ENCODE assay signal across 21 mouse cellular contexts in the genomic region with DNA sequence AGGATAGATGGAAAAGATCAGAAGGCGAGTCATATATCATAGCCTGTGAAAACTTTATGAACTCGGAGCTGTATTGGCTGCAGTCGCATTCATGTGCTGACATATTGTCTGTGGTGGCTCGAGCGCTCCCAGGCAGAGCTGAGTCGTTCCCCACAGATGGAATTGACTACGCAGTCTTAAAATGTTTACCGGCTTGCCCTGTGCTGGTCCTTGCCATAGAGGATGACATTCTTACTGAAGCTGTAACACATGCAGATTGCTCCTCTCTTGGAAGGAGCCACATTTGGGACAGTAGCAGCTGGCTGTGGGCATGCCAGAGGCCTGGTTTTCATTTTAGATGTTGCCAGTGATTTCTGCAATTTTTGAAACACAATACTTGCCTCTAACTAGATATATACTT. TPM values are rescaled to one million over a fixed set of nuclear protein-coding genes. Genes with fewer than 3 reads are reported as not detected.
A peak's percentile ranks its signal among the peaks of the same experiment; 100 is the strongest.
DNase-seq lines count a peak whose midpoint lies in the region; ATAC-seq and TF ChIP-seq lines count a peak whose summit lies in the region.
"Had no signal": no experiment of that assay in that cellular context is flagged by ENCODE, and none has a peak within 500 bp of the region (broad histone marks: within the 10 kb centered on the region; RNA-seq: fewer than 3 reads in every experiment).

No protein-coding gene starts in this region.

- DNase-seq in adrenal gland, adult 2 months: peak; percentile 64
- no peak for DNase-seq in adrenal gland, postnatal 25 days
- no peak for DNase-seq in neural tube, embryonic 10.5 days (ENCODE audit: extremely low spot score, low spot score)
- peak; percentile 66 for DNase-seq in forelimb bud, embryonic 11.5 days (ENCODE audit: low read depth, low spot score)
- DNase-seq in stomach, postnatal 0 days (ENCODE audit: low spot score): no peak
- no peak for DNase-seq in right cerebral cortex, adult 18-20 months
- no peak for DNase-seq in forebrain, embryonic 11.5 days (ENCODE audit: low spot score)
- DNase-seq: adrenal gland, postnatal 10 days; cerebellum, adult 11-12 months; cerebellum, postnatal 36 days; heart, postnatal 4 days; kidney, adult 18-20 months; lung, adult 18-20 months; thymus, postnatal 4 days had no signal

- no peaks in the 10 kb centered on the region for H3K9me3 ChIP-seq in neural tube, embryonic 12.5 days
- no peaks in the 10 kb centered on the region for H3K9me3 ChIP-seq in stomach, postnatal 0 days (ENCODE audit: control insufficient read depth, low read length)
- H3K9me3 ChIP-seq in forebrain, embryonic 11.5 days (ENCODE audit: control insufficient read depth, low read length): no peaks in the 10 kb centered on the region
- H3K9me3 ChIP-seq: forebrain, embryonic 15.5 days; heart, embryonic 13.5 days; midbrain, embryonic 13.5 days had no signal

- H3K4me2 ChIP-seq in neural tube, embryonic 12.5 days (replicated peaks): 0 out of 2 replicates have a peak overlapping the region, but pooled peaks have one; percentile 18
- no peak overlapping the region for H3K4me2 ChIP-seq in stomach, postnatal 0 days (replicated peaks; ENCODE audit: low read depth)
- H3K4me2 ChIP-seq in forebrain, embryonic 11.5 days (ENCODE audit: low read depth, low read length, severe bottlenecking): no peak overlapping the region
- H3K4me2 ChIP-seq: forebrain, embryonic 15.5 days; midbrain, embryonic 13.5 days had no signal

- no peak for ATAC-seq in neural tube, embryonic 12.5 days (ENCODE audit: low FRiP score, low read depth)
- ATAC-seq in stomach, postnatal 0 days (ENCODE audit: low FRiP score, low TSS enrichment): no peak
- no peak for ATAC-seq in forebrain, embryonic 11.5 days (replicated peaks; ENCODE audit: low FRiP score)
- ATAC-seq: forebrain, embryonic 15.5 days; midbrain, embryonic 13.5 days had no signal

- no peak for TF ChIP-seq CTCF in stomach, postnatal 0 days (IDR thresholded peaks at IDR 0.05; ENCODE audit: low read depth)

- H3K4me1 ChIP-seq in neural tube, embryonic 12.5 days: peaks cover 9% of the 10 kb centered on the region
- H3K4me1 ChIP-seq in stomach, postnatal 0 days (replicated peaks; ENCODE audit: control insufficient read depth, insufficient read depth): 0 out of 2 replicates have a peak, but pooled peaks cover 10% of the 10 kb centered on the region
- peaks cover 6% of the 10 kb centered on the region for H3K4me1 ChIP-seq in forebrain, embryonic 11.5 days (replicated peaks; ENCODE audit: control insufficient read depth, insufficient read depth, low read length)

- H3K4me3 ChIP-seq in neural tube, embryonic 12.5 days: no peak overlapping the region
- H3K4me3 ChIP-seq in stomach, postnatal 0 days (ENCODE audit: low read depth, low read length): no peak overlapping the region
- no peak overlapping the region for H3K4me3 ChIP-seq in forebrain, embryonic 11.5 days (ENCODE audit: low read depth, low read length)
- H3K4me3 ChIP-seq: erythroblast, embryonic 14.5 days; forebrain, embryonic 15.5 days; heart, embryonic 13.5 days; left cerebral cortex, adult 2 months; midbrain, embryonic 13.5 days had no signal

- WGBS in neural tube, embryonic 12.5 days: 65% methylated on average over 8 of the region's 8 CpGs
- WGBS in stomach, postnatal 0 days: 62% methylated on average over 8 of the region's 8 CpGs
- WGBS in forebrain, embryonic 11.5 days: 92% methylated on average over 8 of the region's 8 CpGs

- no peak for TF ChIP-seq EP300 in stomach, postnatal 0 days (optimal IDR thresholded peaks at IDR 0.05)

- H3K9ac ChIP-seq in neural tube, embryonic 12.5 days: no peak overlapping the region
- H3K9ac ChIP-seq in stomach, postnatal 0 days (ENCODE audit: low read length): no peak overlapping the region
- H3K9ac ChIP-seq in forebrain, embryonic 11.5 days (ENCODE audit: low read length): no peak overlapping the region
- H3K9ac ChIP-seq: forebrain, embryonic 15.5 days; heart, embryonic 13.5 days; midbrain, embryonic 13.5 days had no signal

- no peaks in the 10 kb centered on the region for H3K27me3 ChIP-seq in neural tube, embryonic 12.5 days (replicated peaks)
- H3K27me3 ChIP-seq in stomach, postnatal 0 days (ENCODE audit: control insufficient read depth, insufficient read depth, low read length): no peaks in the 10 kb centered on the region
- H3K27me3 ChIP-seq in forebrain, embryonic 11.5 days (ENCODE audit: control insufficient read depth, insufficient read depth, low read length): no peaks in the 10 kb centered on the region
- H3K27me3 ChIP-seq: forebrain, embryonic 15.5 days; heart, embryonic 13.5 days; midbrain, embryonic 13.5 days had no signal

- no peaks in the 10 kb centered on the region for H3K36me3 ChIP-seq in neural tube, embryonic 12.5 days
- 0 out of 2 replicates have a peak, but pooled peaks cover 2% of the 10 kb centered on the region for H3K36me3 ChIP-seq in stomach, postnatal 0 days (ENCODE audit: control insufficient read depth, insufficient read depth, low read length)
- no peaks in the 10 kb centered on the region for H3K36me3 ChIP-seq in forebrain, embryonic 11.5 days (ENCODE audit: control insufficient read depth, insufficient read depth, low read length)
- H3K36me3 ChIP-seq: forebrain, embryonic 15.5 days; midbrain, embryonic 13.5 days had no signal

- no peak overlapping the region for H3K27ac ChIP-seq in neural tube, embryonic 12.5 days
- H3K27ac ChIP-seq in stomach, postnatal 0 days (replicated peaks): no peak overlapping the region
- H3K27ac ChIP-seq in forebrain, embryonic 11.5 days (ENCODE audit: low read depth, low read length): no peak overlapping the region
- H3K27ac ChIP-seq: forebrain, embryonic 15.5 days; heart, embryonic 13.5 days; left cerebral cortex, adult 2 months; macrophage; midbrain, embryonic 13.5 days had no signal

RNA-seq across cellular contexts. Expression of a gene that starts 4.4 kb away (rescaled TPM):
- 100 to 1,000 TPM; 134 to 206 TPM for total RNA-seq in adrenal gland, adult 2 months (2021)
- 46.7 and 49.0 TPM in 2 replicates for polyA plus RNA-seq in adrenal gland, adult 2 months (2012; rRNA removed)
- total RNA-seq in adrenal gland, postnatal 25 days (2021): 221 and 278 TPM in 2 replicates
- 32.8 and 36.0 TPM in 2 replicates for polyA plus RNA-seq in neural tube, embryonic 12.5 days (2016; fragmentation: Nextera tagmentation; extraction: Ambion mirVana)
- polyA plus RNA-seq in stomach, postnatal 0 days (2015; fragmentation: Nextera tagmentation; extraction: Ambion mirVana): 13.6 and 17.5 TPM in 2 replicates
- 26.2 and 30.5 TPM in 2 replicates for polyA plus RNA-seq in forebrain, embryonic 11.5 days (2014; fragmentation: Nextera tagmentation; extraction: Ambion mirVana)
- polyA plus RNA-seq: erythroblast, embryonic 14.5 days had no signal

Comparison
In these comparisons a context has a peak if more than half of its experiments do, and no peak if none do; other contexts are left out.
1. DNase-seq: peak in adrenal gland, adult 2 months (single experiment) and forelimb bud, embryonic 11.5 days (single experiment); none in adrenal gland, postnatal 25 days (single experiment), neural tube, embryonic 10.5 days (single experiment), stomach, postnatal 0 days (single experiment), right cerebral cortex, adult 18-20 months (single experiment) and forebrain, embryonic 11.5 days (single experiment).